Mouse (Mus musculus) limb, embryonic 14.5 days (tissue): ENCODE measurements around the gene Igfbp6. TPM values are rescaled to one million over a fixed set of nuclear protein-coding genes. Genes with fewer than 3 reads are reported as not detected.

ENCODE experiments used
- ATAC-seq: fragments of 200-750 bp; cut with Nextera tagmentation; 2 replicates; pipeline ENCODE4 v1.8.0; 2017; ENCODE audit warnings: low read depth, moderate number of reproducible peaks, moderate TSS enrichment; ENCODE audit not compliant: low FRiP score
- DNase-seq: peaks from one replicate; pipeline ENCODE4 v3.0.0-alpha.2; 2015; ENCODE audit warnings: low spot score
- H3K27ac ChIP-seq: fragments of 300-500 bp; sonication (generic); replicated peaks from 2 replicates; pipeline ENCODE4 v1.5.1; 2014; ENCODE audit warnings: low read depth, mild to moderate bottlenecking, low read length, moderate library complexity, mixed read lengths
- H3K27me3 ChIP-seq: fragments of 300-500 bp; sonication (generic); 2 replicates; pipeline ENCODE4 v1.6.1; 2014; ENCODE audit warnings: low read length, mixed read lengths; ENCODE audit not compliant: control insufficient read depth, insufficient read depth
- H3K36me3 ChIP-seq: fragments of 300-500 bp; sonication (generic); 2 replicates; pipeline ENCODE4 v1.6.1; 2014; ENCODE audit warnings: mild to moderate bottlenecking, low read length, moderate library complexity, mixed read lengths; ENCODE audit not compliant: control insufficient read depth, insufficient read depth
- H3K4me1 ChIP-seq: fragments of 300-500 bp; sonication (generic); 2 replicates; pipeline ENCODE4 v1.6.1; 2014; ENCODE audit warnings: antibody characterized with exemption, low read length, mixed read lengths; ENCODE audit not compliant: control insufficient read depth, insufficient read depth
- H3K4me2 ChIP-seq: fragments of 300-500 bp; sonication (generic); replicated peaks from 2 replicates; pipeline ENCODE4 v1.6.1; 2014; ENCODE audit warnings: low read depth, mild to moderate bottlenecking, low read length, moderate library complexity; ENCODE audit not compliant: severe bottlenecking
- H3K4me3 ChIP-seq: fragments of 300-500 bp; sonication (generic); replicated peaks from 2 replicates; pipeline ENCODE4 v1.5.1; 2014; ENCODE audit warnings: low read length
- H3K9ac ChIP-seq: fragments of 300-500 bp; sonication (generic); 2 replicates; pipeline ENCODE4 v1.6.1; 2014; ENCODE audit warnings: mild to moderate bottlenecking, low read depth, low read length, moderate library complexity; ENCODE audit not compliant: severe bottlenecking
- H3K9me3 ChIP-seq: fragments of 300-500 bp; sonication (generic); 2 replicates; pipeline ENCODE4 v1.6.1; 2016; ENCODE audit warnings: low read length; ENCODE audit not compliant: control insufficient read depth
- POLR2A ChIP-seq: fragments of 200-500 bp; IDR thresholded peaks from 2 replicates; pipeline ENCODE4 v1.8.0; 2012; ENCODE audit warnings: inconsistent platforms, mild to moderate bottlenecking, moderate library complexity, borderline replicate concordance; ENCODE audit not compliant: insufficient read depth, insufficient read length; ENCODE audit errors: extremely low read depth
- WGBS: fragments of 180-500 bp; shearing (Covaris S2); extraction: QIAGEN DNeasy Blood & Tissue Kit; methylation state at CpG from one replicate; pipeline ENCODE4 v1.1.7; 2014; 5-methylcytosine and 5-hydroxymethylcytosine counted together
- polyA plus RNA-seq, 2 experiments: library from polyadenylated mRNA; depleted of rRNA in 1 of 2; stranded (reverse) in 1 of 2; unstranded in 1 of 2; fragments of >200 nt; fragmentation: Nextera tagmentation in 1 of 2; extraction: Ambion mirVana in 1 of 2; gene quantifications; 2 replicates each; pipeline versions ENCODE4 v1.2.1 to v1.2.3; 2012 to 2014

Gene Igfbp6
- polyA plus RNA-seq, 2 experiments = 8.1 to 11.7 TPM

GRCm38 (mm10) chr15:102134709-102135108, 9.5 kb upstream of the Igfbp6 start:
- TF ChIP-seq POLR2A = no peak
- Histone ChIP-seq H3K9ac (peak overlapping the region; percentile 76; the same call in 1 of the 2 replicates), H3K27me3 (no peaks in the 10 kb centered on the region), H3K9me3 (no peaks in the 10 kb centered on the region), H3K4me1 (0 out of 2 replicates have a peak, but pooled peaks cover 4% of the 10 kb centered on the region), H3K36me3 (peaks cover 38% of the 10 kb centered on the region), H3K27ac (no peak overlapping the region), H3K4me2 (no peak overlapping the region), H3K4me3 (no peak overlapping the region)
- 90% methylated on average over 2 of the region's 2 CpGs for WGBS
- no peak for DNase-seq
- ATAC-seq = no peak

- no peak for DNase-seq
- 4% methylated on average over 19 of the region's 35 CpGs for WGBS
- H3K4me1 ChIP-seq = 0 out of 2 replicates have a peak, but pooled peaks cover 4% of the 10 kb centered on the region
- H3K36me3 ChIP-seq = peaks cover 29% of the 10 kb centered on the region
- H3K4me2 ChIP-seq = peak overlapping the region; percentile 57
- H3K4me3 ChIP-seq = peak overlapping the region; percentile 77
- H3K9me3 ChIP-seq = no peaks in the 10 kb centered on the region
- H3K27me3 ChIP-seq = no peaks in the 10 kb centered on the region
- H3K9ac ChIP-seq = peak overlapping the region; percentile 76
- H3K27ac ChIP-seq = peak overlapping the region; percentile 29; the same call in 1 of the 2 replicates
- TF ChIP-seq POLR2A = no peak
- ATAC-seq = peak; percentile 73; the same call in 1 of the 2 replicates
Measured at GRCm38 (mm10) chr15:102135522-102136128, 8.5 kb upstream of the Igfbp6 start.

- H3K9ac ChIP-seq = peak within 1 kb of the TSS; percentile 76
- peaks cover 23% of the 10 kb centered on the region for H3K36me3 ChIP-seq
- H3K4me2 ChIP-seq = peak within 1 kb of the TSS; percentile 84
- H3K27me3 ChIP-seq = no peaks in the 10 kb centered on the region
- no peaks in the 10 kb centered on the region for H3K9me3 ChIP-seq
- H3K4me1 ChIP-seq = 0 out of 2 replicates have a peak, but pooled peaks cover 4% of the 10 kb centered on the region
- DNase-seq (peak; percentile 92), ATAC-seq (peak; percentile 99)
- TF ChIP-seq POLR2A = peak; percentile 83; the same call in 1 of the 2 replicates
- 2% methylated on average over 45 of the region's 50 CpGs for WGBS
- peak within 1 kb of the TSS; percentile 77 for H3K4me3 ChIP-seq
- peak within 1 kb of the TSS; percentile 67; the same call in 1 of the 2 replicates for H3K27ac ChIP-seq
Measured at GRCm38 (mm10) chr15:102136129-102136758, 7.9 kb upstream of the Igfbp6 start, which contains the start of gene Spryd3. Gene Spryd3, minus strand, starts transcription at chr15:102136234.

- no peak overlapping the region for H3K27ac ChIP-seq
- 90% methylated on average over 5 of the region's 5 CpGs for WGBS
- no peak for TF ChIP-seq POLR2A
- H3K4me3 ChIP-seq = no peak overlapping the region
- no peak overlapping the region for H3K4me2 ChIP-seq
- H3K36me3 ChIP-seq = no peaks in the 10 kb centered on the region
- H3K9ac ChIP-seq = no peak overlapping the region
- peaks cover 22% of the 10 kb centered on the region for H3K27me3 ChIP-seq
- no peak for DNase-seq
- ATAC-seq = no peak
- no peaks in the 10 kb centered on the region for H3K9me3 ChIP-seq
- peaks cover 13% of the 10 kb centered on the region for H3K4me1 ChIP-seq
Measured at GRCm38 (mm10) chr15:102141120-102141519, 3.0 kb upstream of the Igfbp6 start.
